Mouse (Mus musculus) G1E-ER4 (cell line): ENCODE measurements around the gene Cetn3. TPM values are rescaled to one million over a fixed set of nuclear protein-coding genes. Genes with fewer than 3 reads are reported as not detected.

Experiments
- GATA1 ChIP-seq: IDR thresholded peaks from one replicate; pipeline ENCODE4 v1.8.0; 2012; ENCODE audit warnings: low read length, inconsistent platforms
- polyA plus RNA-seq: library from polyadenylated mRNA; stranded (reverse); fragments of >175 nt; gene quantifications from 2 replicates; pipeline ENCODE4 v1.2.3, GENCODE M21; 2012

Cetn3 gene
- polyA plus RNA-seq: 4.5 and 6.5 TPM in 2 replicates

DNA sequence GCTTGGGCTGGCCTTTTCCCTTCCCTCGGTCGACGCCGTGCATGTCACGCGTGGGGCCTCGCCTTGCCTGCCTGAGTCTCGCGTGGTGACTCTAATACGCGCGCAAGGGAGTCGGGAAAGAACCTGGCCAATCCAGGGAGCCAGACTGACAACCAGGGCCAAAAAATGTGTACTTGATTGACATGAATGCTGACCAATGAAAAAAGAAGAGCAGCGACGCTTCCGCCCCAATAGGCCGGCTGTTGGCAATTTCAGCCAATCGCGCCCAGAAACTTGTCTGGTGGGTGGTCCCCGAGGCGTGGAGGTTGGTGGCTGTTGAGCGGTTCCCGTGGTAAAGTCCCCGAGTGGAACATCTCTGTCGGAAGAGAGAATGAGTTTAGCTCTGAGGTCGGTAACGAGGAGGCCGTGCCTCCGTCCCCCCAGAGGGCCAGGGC lies at the start of gene Cetn3:
Gene Cetn3 (plus strand): TSS at position 107 of the 434 bp plus-strand sequence.
- TF ChIP-seq GATA1: no peak

DNA sequence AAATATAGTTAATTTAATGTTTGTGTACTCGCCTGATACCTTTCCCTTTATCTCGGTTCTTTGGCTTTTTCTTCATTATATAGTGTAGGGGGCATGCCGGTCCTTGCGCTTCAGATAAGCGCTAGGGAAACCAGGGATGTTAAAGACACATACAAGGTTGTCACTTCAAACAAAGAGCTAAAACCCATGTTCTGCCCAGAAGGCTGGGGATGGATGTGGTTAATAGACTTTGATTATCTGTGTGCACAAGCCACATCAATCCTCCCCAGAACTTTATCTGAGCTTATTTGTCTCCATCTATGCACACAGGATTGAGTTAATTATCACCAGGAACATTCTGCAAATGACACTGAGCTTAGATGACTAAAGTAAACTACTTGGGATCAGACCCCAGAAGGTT lies 46.3 kb upstream of the Cetn3 start:
- TF ChIP-seq GATA1: peak; percentile 92

DNA sequence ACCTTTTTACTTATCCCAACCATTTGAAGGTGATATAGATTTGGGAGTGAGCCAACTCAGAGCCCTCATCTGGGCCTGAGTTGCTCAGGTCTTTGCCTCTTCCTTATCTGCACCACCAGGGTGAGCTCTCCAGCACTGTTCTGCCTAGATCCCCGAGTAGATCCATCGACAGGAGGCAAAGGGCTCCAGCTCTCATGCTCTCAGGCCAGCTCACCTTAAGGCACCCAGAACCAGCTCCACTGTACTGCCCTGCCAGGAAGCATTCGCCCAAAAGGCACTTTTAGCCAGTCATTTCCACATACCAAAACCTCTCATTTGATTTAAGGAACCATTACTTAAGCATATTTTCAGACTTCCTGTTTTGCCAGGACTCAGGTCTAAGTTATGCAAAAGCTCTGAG lies 42.0 kb upstream of the Cetn3 start:
- TF ChIP-seq GATA1: no peak

DNA sequence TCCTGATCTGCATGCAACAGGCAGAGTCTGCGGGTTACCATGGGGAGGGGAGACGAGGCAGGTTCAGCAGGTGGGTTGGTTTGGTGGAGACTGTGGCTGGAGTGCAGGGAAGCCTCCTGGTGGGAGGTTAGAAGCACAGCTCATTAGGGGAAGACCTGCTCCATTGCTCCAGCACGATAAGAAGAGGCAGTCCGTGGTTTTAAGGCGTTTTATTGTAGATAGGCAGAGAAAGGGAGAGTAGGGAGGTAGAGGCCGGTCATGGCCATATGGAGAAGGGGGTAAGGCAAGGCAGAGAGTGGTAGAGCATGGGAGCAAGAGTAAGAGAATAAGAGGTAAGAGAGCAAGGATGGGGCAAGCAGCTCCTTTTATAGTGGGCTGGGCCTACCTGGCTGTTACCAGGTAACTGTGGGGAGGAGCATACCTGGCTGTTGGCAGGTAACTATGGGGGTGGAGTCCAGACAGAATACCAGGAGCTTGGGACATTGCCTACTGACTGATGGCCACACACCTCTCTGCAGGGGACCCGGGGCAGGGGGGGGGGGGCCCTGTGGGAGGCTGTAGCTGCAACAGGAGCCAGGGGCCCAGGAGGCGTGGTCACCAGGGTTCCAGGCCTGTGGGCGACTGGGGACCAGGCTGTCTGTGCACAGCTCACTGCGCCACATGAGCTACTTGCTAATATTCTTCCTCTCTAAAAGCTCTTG lies 39.3 kb upstream of the Cetn3 start:
- TF ChIP-seq GATA1: no peak

DNA sequence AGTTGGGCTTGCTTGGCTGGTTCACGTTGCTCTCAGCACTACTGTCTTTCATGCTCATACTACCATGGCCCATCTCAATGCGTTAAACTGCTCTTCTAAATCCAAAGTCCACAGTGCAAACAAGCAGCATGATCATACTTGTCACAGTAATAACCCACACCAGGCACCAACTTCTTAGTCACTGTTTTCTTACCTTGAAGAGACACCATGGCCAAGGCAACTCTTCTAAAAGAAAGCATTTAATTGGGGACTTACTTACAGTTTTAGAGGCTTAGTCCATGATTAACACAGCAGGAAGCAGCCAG lies 38.8 kb upstream of the Cetn3 start:
- TF ChIP-seq GATA1: no peak

DNA sequence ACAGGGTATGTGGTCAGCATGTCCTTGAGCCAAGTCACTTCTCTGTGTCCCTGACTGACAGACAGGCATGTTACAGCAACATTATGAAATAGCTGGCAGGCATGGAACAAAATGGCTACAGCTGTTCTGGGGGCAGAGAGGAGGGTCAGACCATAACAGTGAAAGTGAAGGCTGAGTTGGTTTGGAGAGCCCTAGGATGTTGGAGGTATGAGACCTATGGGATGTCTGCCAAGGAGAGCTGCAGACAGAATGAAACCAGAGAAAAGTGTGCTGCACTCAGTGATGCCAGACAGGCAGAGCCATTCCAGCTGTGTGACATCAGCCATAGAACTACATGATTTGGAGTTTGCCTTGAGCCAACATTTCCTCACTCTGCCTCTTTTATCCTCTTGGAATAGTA lies 28.0 kb upstream of the Cetn3 start:
- no peak for TF ChIP-seq GATA1

DNA sequence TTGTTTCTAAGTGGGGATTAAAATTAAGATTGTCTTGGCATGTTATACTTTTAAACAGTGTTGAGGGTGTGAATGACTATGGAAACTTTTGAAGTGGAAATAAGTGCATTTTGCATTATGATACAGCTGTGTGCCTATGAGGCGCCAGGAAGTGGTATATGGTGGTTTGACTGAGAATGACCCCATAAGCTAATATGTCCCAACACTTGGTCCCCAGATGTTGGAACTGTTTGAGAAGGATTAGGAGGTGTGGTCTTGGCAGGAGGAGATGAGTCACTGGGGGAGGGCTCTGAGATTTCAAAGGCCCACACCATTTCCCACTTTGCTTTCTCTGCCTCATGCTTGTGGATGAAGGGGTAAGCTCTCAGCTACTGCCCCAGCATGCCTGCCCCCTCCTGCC lies 27.6 kb upstream of the Cetn3 start:
- no peak for TF ChIP-seq GATA1

DNA sequence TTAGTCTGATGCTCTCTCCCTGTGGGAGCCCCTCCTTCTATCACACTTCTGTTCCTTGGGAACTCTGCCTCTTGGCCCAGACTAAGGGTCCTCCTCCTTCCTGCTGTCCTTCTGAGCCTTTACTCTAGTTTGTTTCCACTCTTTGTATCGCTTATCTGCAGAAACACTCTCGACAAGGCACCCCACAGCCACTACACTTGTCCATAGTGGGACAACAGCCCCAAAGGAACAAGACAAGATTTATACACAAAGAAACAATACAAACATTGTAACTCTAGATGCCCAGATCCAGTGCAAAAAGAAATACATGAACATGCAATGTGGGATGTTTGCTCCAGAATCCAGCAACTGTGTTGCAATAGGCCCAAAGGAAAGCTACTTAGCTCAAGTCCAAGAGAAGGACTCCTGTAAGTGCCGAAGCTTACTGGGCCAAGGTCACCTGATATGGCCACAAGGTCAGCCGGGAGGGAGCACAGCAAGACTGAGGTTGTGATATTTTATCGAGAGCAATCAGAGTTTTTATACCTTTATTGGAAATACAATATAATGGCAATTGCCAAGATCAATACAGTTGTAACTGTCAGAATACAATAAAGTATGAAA lies 25.7 kb upstream of the Cetn3 start:
- TF ChIP-seq GATA1: no peak

DNA sequence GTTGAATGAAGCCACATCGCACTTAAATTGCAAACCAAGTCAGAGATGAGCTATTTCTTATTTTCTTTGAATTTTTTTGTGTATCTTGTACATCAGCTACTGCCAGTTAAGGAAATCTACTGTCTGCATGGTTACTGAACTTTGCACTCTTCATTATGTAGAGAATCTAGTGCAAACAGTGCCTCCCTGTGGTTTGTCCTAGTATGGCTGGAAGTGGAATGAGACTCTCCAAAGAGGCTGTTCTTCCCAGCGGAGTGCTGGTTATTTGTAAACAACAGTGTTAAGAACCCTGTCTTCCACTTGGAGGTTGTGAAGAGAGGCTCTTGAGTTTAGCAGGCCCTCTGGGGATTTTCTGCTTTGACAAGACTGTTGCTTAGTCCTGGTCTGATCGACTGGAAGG lies 22.5 kb upstream of the Cetn3 start:
- TF ChIP-seq GATA1: no peak

DNA sequence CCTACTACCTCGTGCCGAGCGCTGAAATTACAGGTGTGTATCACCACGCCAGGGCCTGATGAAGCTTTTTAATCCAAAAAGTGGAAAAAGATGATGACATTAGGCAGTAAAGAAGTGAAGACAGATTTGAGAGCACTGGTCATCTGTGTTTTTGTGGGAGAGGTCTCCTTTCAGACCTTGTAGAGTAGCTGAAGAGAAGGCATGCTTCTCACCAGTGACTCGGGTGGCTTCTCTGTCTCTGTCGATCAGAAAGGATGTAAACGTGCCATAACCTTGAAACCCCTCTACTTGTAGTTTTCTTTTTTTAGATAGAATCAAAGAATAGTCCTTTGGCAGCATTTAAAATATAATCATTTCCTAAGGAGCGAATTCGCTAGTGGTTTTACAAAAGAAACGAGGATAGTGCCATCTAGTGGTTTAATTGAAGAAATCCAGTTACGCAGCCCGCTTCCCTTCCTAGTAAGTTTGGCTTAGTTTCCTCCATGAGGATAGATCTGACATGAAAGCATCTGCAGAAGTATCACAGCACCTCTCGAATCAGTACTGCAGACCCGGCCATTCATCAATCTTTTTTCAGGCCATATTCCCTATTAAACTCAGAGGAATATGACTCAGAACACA lies 21.2 kb upstream of the Cetn3 start:
- no peak for TF ChIP-seq GATA1

DNA sequence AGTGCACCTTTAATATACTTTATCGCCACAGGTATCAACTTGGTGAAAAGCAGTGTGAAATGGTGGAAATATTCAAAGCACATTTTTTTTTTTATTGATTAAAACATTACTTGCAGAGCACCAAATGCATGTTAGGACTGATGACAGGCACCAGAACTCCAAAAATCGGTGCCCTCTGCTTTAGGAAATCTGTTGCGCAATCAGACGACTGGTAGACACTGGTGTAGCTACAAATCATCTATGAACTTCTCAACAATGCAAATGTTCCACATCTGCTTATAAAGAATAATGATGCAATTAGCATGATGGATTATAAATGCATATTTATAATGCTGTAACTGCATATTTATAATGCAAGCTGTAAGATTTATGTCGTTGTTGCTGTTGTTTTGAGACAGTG lies 18.7 kb upstream of the Cetn3 start:
- TF ChIP-seq GATA1: no peak

DNA sequence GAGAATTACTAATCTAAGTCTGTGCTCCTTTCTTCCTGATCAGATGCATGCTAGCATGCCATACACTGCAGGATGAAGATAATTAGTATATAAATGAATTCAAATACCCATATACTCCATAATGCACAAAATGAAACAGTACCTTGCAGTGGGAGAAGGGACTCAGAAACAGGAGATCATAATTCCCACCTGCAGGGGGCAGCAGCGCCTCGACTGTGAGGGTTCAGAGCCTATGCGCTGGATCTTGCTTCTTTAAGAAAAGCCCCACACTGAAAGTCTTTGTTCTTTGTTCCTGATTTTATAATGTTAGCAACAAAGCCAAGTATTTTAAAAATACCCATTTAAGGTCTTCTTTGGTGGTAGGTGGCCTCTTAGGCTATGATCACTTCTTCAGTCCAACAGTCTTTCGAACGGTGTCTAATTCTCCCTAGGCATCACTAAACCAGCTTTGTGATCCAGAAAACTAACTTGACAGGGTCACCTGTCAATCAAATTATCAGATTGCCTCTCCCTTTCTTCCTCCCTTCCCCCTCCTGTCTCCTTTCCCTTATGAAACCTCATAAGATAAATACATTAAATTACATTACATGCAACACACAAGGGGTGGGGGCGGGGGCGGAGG lies 15.7 kb upstream of the Cetn3 start:
- no peak for TF ChIP-seq GATA1

DNA sequence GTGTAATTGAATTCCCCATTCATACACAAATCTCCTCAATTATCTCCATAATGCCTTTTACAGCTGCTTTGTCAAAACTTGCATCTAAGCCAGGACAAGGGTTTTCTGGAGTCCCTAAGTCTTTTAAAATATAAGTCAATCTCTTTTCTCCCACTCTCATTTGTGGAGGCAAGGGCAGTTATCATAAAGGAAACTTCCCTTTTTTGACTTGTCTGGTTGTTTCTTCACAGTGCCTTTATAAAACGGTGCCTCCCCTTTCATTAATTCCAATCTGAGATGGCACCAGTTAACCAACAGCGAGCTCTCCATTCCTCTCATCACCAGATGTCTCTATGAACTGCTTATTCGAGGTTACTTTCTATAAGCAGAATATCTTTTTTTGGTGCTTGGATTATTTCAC lies 6.7 kb upstream of the Cetn3 start:
- TF ChIP-seq GATA1: no peak

DNA sequence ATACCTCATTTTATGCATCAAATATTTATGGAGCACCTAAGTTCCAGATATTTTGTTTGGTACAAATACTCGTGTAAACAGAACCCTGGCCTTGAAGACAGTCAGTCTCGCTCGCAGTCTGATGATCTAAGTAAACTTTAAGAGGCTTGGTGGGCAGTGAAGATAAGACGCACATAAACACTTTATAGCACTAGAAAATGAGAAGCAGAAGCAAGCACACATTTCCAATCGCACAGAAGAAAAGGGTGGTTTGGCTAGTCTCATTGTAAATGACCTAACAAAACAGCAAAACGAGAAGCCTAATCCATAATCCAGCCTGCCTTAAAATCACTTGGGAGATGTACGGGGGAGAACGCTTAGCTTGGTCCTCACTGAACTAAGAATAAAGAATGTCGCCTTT lies 402 bp upstream of the Cetn3 start:
- TF ChIP-seq GATA1: no peak

DNA sequence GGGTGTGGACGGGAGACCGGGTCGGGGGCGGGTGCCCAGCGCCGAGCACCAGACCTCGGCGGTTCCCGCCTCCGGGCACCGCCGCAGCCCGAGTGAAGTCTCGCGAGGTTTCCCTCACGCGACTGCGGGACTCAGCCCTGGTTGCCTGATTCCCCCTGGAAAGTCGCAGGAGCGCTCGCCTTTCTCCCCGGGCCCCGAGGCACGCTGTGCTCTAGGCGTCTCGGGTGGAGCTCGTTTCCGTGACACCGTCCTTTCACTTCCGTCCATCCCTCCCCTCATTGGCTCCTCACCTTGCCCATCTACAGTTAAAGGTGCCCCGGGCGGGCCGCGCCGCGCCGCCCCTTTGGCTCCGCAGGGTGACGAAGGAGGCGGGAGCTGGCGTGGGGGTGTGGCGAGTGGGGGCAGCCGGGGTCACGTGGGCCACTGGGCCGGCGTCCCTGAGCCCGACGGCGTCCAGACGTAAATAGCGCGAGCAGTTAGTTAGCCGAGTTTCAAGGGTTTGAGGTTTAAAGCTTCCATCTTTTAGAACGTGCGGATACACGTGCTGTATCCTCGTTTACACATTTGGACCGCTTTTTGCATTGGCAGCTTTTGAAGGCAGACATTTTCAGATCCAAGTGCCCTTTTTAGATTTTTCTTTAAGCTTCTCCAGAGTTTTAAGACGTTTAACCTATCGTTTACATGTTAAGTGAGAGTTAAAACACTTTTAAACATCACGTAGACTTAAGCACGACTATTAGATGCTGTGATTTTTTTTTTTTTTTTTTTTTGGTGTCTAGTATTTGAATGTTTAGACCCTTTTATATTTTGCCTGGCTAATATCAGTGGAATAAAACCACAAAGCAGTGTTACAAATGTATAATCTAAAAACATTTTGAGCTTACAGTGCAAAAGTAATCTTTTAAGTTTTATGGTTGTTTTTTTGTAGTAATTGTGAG lies 797 bp downstream of the Cetn3 start:
- TF ChIP-seq GATA1: no peak
